Mouse (Mus musculus) limb, embryonic 11.5 days (tissue): ENCODE data around the gene Cldnd1. TPM values are rescaled to one million over a fixed set of nuclear protein-coding genes. Genes with fewer than 3 reads are reported as not detected.

Source experiments
- ATAC-seq: fragments of 200-750 bp; cut with Nextera tagmentation; 2 replicates; pipeline ENCODE4 v1.8.0; 2017; ENCODE audit warnings: low read depth; ENCODE audit not compliant: insufficient number of reproducible peaks, low FRiP score, low TSS enrichment
- DNase-seq: peaks from one replicate; pipeline ENCODE4 v3.0.0-alpha.2; 2015; ENCODE audit warnings: low spot score
- H3K27ac ChIP-seq: fragments of 300-500 bp; sonication (generic); replicated peaks from 2 replicates; pipeline ENCODE4 v1.5.1; 2014; ENCODE audit warnings: low read depth, mild to moderate bottlenecking, low read length
- H3K27me3 ChIP-seq: fragments of 300-500 bp; sonication (generic); 2 replicates; pipeline ENCODE4 v1.6.1; 2014; ENCODE audit warnings: mild to moderate bottlenecking, low read length, mixed read lengths; ENCODE audit not compliant: control insufficient read depth, insufficient read depth
- H3K36me3 ChIP-seq: fragments of 300-500 bp; sonication (generic); 2 replicates; pipeline ENCODE4 v1.6.1; 2014; ENCODE audit warnings: mild to moderate bottlenecking, low read length, moderate library complexity, mixed read lengths; ENCODE audit not compliant: control insufficient read depth, insufficient read depth
- H3K4me1 ChIP-seq: fragments of 300-500 bp; sonication (generic); 2 replicates; pipeline ENCODE4 v1.6.1; 2014; ENCODE audit warnings: low read length, mixed read lengths; ENCODE audit not compliant: control insufficient read depth, insufficient read depth
- H3K4me2 ChIP-seq: fragments of 300-500 bp; sonication (generic); 2 replicates; pipeline ENCODE4 v1.6.1; 2014; ENCODE audit warnings: low read depth, mild to moderate bottlenecking, moderate library complexity; ENCODE audit not compliant: severe bottlenecking
- H3K4me3 ChIP-seq: fragments of 300-500 bp; sonication (generic); 2 replicates; pipeline ENCODE4 v1.5.1; 2014; ENCODE audit warnings: low read depth, low read length
- H3K9ac ChIP-seq: fragments of 300-500 bp; sonication (generic); 2 replicates; pipeline ENCODE4 v1.6.1; 2014; ENCODE audit warnings: mild to moderate bottlenecking, low read length
- H3K9me3 ChIP-seq: fragments of 300-500 bp; sonication (generic); 2 replicates; pipeline ENCODE4 v1.6.1; 2016; ENCODE audit warnings: low read length; ENCODE audit not compliant: control insufficient read depth
- WGBS: fragments of 180-500 bp; shearing (Covaris S2); extraction: QIAGEN DNeasy Blood & Tissue Kit; methylation state at CpG from one replicate; pipeline ENCODE4 v1.1.7; 2014; 5-methylcytosine and 5-hydroxymethylcytosine counted together
- polyA plus RNA-seq: library from polyadenylated mRNA; unstranded; fragments of >200 nt; fragmentation: Nextera tagmentation; extraction: Ambion mirVana; gene quantifications from 2 replicates; pipeline ENCODE4 v1.2.1, GENCODE M21; 2014

Gene Cldnd1
- polyA plus RNA-seq, 1 experiment from 2014 or later: 126 TPM

DNA sequence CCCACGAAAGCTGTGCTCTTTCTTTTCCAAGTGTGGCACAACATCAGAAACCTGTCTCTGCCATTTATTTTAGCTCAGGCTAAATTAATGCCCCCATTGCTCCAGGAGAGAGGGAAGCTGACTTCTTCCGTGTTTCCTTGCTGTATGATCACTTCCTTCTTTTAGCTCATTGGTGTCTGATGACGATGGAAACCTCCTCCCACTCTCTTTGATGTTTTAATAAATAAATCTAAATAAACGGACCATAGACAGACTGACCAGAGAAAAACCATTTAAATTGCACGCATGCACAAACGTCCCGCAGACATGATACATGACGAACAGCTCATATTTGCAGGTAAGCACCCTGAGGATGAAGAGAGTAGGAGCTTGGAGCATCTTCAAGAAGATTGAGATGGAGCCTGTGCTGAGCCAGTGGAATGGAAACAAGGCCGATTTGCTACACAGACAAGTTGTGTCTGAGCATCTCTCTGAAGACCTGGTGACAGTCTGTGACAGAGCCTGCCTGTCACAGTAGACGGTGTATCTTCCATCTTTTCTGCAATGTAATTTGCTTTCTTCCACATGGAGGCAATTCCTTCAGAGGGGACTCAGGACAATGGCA, 25.3 kb upstream of the Cldnd1 start:
- H3K27me3 ChIP-seq: no peaks in the 10 kb centered on the region
- no peak overlapping the region for H3K4me3 ChIP-seq
- H3K36me3 ChIP-seq: no peaks in the 10 kb centered on the region
- whole genome bisulfite sequencing: 82% methylated on average over 10 of the region's 10 CpGs
- no peaks in the 10 kb centered on the region for H3K9me3 ChIP-seq
- H3K4me1 ChIP-seq: no peaks in the 10 kb centered on the region
- no peak overlapping the region for H3K9ac ChIP-seq
- no peak overlapping the region for H3K27ac ChIP-seq
- no peak overlapping the region for H3K4me2 ChIP-seq
- ATAC-seq: no peak
- no peak for DNase-seq

DNA sequence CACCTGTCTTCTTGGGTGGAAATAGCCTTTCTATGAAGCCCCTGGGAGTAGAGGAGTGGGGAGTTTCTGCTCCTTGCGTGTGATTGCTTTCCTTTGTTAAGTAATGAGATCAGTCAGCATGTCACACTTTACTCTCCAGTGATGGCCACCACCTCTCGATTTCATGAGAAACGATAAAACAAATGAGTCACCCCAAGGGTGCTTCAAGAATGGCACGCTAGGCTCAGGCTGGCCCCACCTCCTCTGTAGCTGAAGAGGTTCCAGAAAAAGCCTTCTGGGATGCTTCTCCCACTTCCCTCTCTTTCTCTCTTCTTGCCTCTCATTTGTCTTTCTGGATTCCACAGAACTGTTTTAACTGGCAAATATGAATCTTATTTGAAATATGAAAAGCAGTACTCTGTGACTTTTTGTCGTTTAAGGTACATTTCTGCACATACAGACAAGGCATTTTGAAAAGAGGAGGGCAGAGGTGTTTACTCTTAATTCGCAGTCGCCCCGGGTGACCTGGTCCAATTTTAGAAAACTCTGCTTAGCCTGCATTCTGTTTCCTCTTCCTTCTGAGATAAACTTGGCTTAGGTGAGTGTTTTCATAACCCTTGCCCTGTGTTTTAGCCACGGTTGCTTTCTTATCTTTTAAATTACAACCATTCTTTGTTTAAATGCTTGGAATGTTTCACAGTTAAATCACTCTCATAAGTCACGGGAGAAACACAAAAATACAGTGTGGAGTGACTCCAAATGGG, 24.2 kb upstream of the Cldnd1 start:
- H3K4me3 ChIP-seq: no peak overlapping the region
- H3K4me2 ChIP-seq: no peak overlapping the region
- no peaks in the 10 kb centered on the region for H3K27me3 ChIP-seq
- no peaks in the 10 kb centered on the region for H3K4me1 ChIP-seq
- H3K27ac ChIP-seq: no peak overlapping the region
- no peak overlapping the region for H3K9ac ChIP-seq
- no peaks in the 10 kb centered on the region for H3K36me3 ChIP-seq
- ATAC-seq (no peak), DNase-seq (no peak)
- 54% methylated on average over 10 of the region's 10 CpGs for WGBS
- no peaks in the 10 kb centered on the region for H3K9me3 ChIP-seq

- Histone ChIP-seq H3K4me1 (no peaks in the 10 kb centered on the region), H3K4me2 (no peak overlapping the region), H3K27me3 (no peaks in the 10 kb centered on the region), H3K27ac (no peak overlapping the region), H3K4me3 (no peak overlapping the region), H3K36me3 (no peaks in the 10 kb centered on the region), H3K9ac (no peak overlapping the region), H3K9me3 (no peaks in the 10 kb centered on the region)
- ATAC-seq: no peak
- DNase-seq: no peak
Measured at GRCm38 (mm10) chr16:58704999-58705398, 22.7 kb upstream of the Cldnd1 start.

- no peak for DNase-seq
- Histone ChIP-seq H3K4me2 (no peak overlapping the region), H3K27me3 (no peaks in the 10 kb centered on the region), H3K36me3 (no peaks in the 10 kb centered on the region), H3K9ac (no peak overlapping the region), H3K4me3 (no peak overlapping the region), H3K4me1 (no peaks in the 10 kb centered on the region), H3K27ac (no peak overlapping the region), H3K9me3 (no peaks in the 10 kb centered on the region)
- WGBS: 87% methylated on average over 4 of the region's 4 CpGs
- ATAC-seq: no peak
Measured at GRCm38 (mm10) chr16:58707276-58707905, 20.3 kb upstream of the Cldnd1 start.

GRCm38 (mm10) chr16:58708601-58709475, 18.9 kb upstream of the Cldnd1 start:
- Histone ChIP-seq H3K4me2 (no peak overlapping the region), H3K36me3 (no peaks in the 10 kb centered on the region), H3K9me3 (no peaks in the 10 kb centered on the region), H3K4me3 (no peak overlapping the region), H3K27me3 (no peaks in the 10 kb centered on the region), H3K9ac (no peak overlapping the region), H3K27ac (no peak overlapping the region), H3K4me1 (no peaks in the 10 kb centered on the region)
- no peak for ATAC-seq
- 82% methylated on average over 3 of the region's 3 CpGs for WGBS
- DNase-seq: no peak

DNA sequence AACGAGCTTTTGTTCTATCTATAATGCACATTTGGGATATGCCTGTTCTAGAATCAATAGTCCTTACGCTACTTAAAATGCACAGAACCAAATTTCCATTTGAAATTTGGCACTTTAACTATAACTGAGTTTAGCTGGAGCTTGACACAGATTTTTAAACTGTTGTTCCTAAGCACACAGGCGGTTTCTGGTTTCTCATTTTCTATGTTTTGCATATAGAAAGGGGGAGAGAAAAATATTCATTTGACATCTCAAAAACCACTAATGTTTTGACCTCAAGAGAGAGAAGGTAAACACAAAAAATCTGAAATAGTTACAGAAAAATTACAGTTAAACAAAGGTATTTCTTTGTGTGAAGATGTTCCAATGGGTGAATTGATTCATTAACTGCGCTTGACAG, 18.2 kb upstream of the Cldnd1 start:
- Histone ChIP-seq H3K4me1 (no peaks in the 10 kb centered on the region), H3K9ac (no peak overlapping the region), H3K4me3 (no peak overlapping the region), H3K27ac (no peak overlapping the region), H3K27me3 (no peaks in the 10 kb centered on the region), H3K36me3 (no peaks in the 10 kb centered on the region), H3K4me2 (no peak overlapping the region), H3K9me3 (no peaks in the 10 kb centered on the region)
- WGBS: 77% methylated on average over 4 of the region's 4 CpGs
- no peak for DNase-seq
- ATAC-seq: no peak

GRCm38 (mm10) chr16:58712221-58712620, 15.5 kb upstream of the Cldnd1 start:
- no peaks in the 10 kb centered on the region for H3K4me1 ChIP-seq
- no peak for DNase-seq
- 76% methylated on average over 8 of the region's 8 CpGs for WGBS
- H3K27ac ChIP-seq: no peak overlapping the region
- H3K27me3 ChIP-seq: no peaks in the 10 kb centered on the region
- H3K9ac ChIP-seq: no peak overlapping the region
- H3K4me2 ChIP-seq: no peak overlapping the region
- no peak for ATAC-seq
- no peak overlapping the region for H3K4me3 ChIP-seq
- H3K9me3 ChIP-seq: no peaks in the 10 kb centered on the region
- H3K36me3 ChIP-seq: no peaks in the 10 kb centered on the region

DNA sequence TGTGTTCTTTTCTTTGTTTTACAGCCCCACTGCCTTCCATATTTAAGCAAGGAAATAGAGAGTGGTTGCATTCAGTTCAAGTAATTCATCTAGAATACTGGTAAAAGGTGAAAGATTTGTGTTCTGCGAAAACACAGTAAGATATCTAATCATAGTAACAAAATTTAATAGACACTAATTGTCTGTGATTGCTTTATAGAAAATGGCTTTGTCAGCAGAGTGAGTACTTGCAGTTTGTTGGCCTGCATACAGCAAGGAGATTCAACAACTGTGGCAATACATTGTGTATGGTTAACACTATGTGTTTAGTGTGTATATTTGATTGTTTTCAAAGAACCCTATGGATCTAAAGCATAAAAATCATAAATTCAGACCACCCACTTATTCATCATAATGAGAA, 14.6 kb upstream of the Cldnd1 start:
- no peak overlapping the region for H3K4me3 ChIP-seq
- no peak overlapping the region for H3K27ac ChIP-seq
- H3K4me2 ChIP-seq: no peak overlapping the region
- H3K9me3 ChIP-seq: no peaks in the 10 kb centered on the region
- no peaks in the 10 kb centered on the region for H3K36me3 ChIP-seq
- H3K27me3 ChIP-seq: no peaks in the 10 kb centered on the region
- ATAC-seq (no peak), DNase-seq (no peak)
- H3K4me1 ChIP-seq: no peaks in the 10 kb centered on the region
- WGBS: 94% methylated on average over 1 of the region's 1 CpGs
- H3K9ac ChIP-seq: no peak overlapping the region
